Comparison of ENCODE assay signal across 9 mouse cellular contexts in the genomic region with DNA sequence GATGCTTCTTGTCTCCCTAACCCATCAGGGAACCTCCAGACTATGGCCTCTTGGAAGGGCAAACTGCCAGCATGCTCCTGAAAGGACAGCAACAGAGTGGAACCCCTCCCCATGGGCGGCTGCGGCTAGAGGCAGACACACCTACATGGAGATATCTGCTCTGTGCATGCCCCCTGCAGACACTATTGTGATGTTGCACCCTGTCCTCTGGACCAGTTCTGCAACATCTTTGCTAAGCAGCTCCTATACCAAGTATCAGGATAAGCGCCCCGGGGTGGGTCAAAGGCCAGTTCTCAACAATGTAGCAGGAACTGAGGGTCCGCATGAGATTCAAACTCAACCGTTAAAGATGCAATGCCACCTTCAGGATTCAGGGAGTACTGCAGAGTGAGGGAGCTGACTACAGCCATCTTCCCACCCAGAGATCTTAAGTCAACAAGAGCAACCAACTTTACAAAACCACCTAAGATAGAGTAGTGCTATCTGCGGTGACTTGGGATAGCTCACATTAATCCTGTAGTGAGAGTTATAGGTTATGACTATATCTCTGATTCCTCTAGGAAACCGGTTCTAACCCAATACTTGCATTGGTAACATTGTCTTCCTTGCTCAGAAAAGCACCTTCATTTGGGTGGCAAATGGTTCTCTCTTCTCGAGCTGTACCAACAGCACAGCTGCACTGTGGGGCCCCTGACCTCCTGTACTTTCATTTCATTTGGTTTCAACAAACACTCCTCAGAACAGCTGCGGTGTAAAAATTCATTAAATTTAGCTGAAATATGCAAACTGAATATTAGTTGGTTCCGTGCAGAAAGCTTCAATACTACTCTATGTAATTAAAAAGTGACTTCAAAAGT. TPM values are rescaled to one million over a fixed set of nuclear protein-coding genes. Genes with fewer than 3 reads are reported as not detected.
DNase-seq lines count a peak whose midpoint lies in the region; ATAC-seq and TF ChIP-seq lines count a peak whose summit lies in the region.
"Had no signal": no experiment of that assay in that cellular context is flagged by ENCODE, and none has a peak within 500 bp of the region (broad histone marks: within the 10 kb centered on the region; RNA-seq: fewer than 3 reads in every experiment).

No protein-coding gene starts in this region.

- no peak overlapping the region for H3K4me3 ChIP-seq in hindbrain, embryonic 11.5 days (ENCODE audit: low read depth, low read length)
- H3K4me3 ChIP-seq in hindbrain, embryonic 13.5 days: no peak overlapping the region
- peak overlapping the region; percentile 48 for H3K4me3 ChIP-seq in heart, embryonic 16.5 days (ENCODE audit: low read length)
- H3K4me3 ChIP-seq in stomach, postnatal 0 days (ENCODE audit: low read depth, low read length): no peak overlapping the region
- H3K4me3 ChIP-seq: midbrain, embryonic 12.5 days had no signal

- WGBS in hindbrain, embryonic 11.5 days: 69% methylated on average over 11 of the region's 11 CpGs
- WGBS in hindbrain, embryonic 13.5 days: 72% methylated on average over 11 of the region's 11 CpGs
- 43% methylated on average over 11 of the region's 11 CpGs for WGBS in heart, embryonic 16.5 days
- 38% methylated on average over 11 of the region's 11 CpGs for WGBS in large intestine, adult 2 months
- WGBS in stomach, postnatal 0 days: 42% methylated on average over 11 of the region's 11 CpGs

- no peak overlapping the region for H3K4me2 ChIP-seq in hindbrain, embryonic 11.5 days (replicated peaks; ENCODE audit: low read depth, low read length)
- no peak overlapping the region for H3K4me2 ChIP-seq in hindbrain, embryonic 13.5 days
- H3K4me2 ChIP-seq in heart, embryonic 16.5 days (ENCODE audit: low read depth, low read length): peak overlapping the region; percentile 69
- H3K4me2 ChIP-seq in stomach, postnatal 0 days (replicated peaks; ENCODE audit: low read depth): no peak overlapping the region
- H3K4me2 ChIP-seq: midbrain, embryonic 12.5 days had no signal

- no peak for ATAC-seq in hindbrain, embryonic 11.5 days (ENCODE audit: low FRiP score)
- no peak for ATAC-seq in hindbrain, embryonic 13.5 days (ENCODE audit: low FRiP score)
- peak; percentile 79 for ATAC-seq in heart, embryonic 16.5 days (replicated peaks; ENCODE audit: extremely low read depth, insufficient read depth, low FRiP score)
- peak; percentile 86 for ATAC-seq in megakaryocyte progenitor cell, adult 5-6 weeks (replicated peaks; ENCODE audit: poor library complexity)
- ATAC-seq in stomach, postnatal 0 days (ENCODE audit: low FRiP score, low TSS enrichment): peak; percentile 84

- peak; percentile 38 for DNase-seq in hindbrain, embryonic 11.5 days (ENCODE audit: low spot score)
- DNase-seq in adipocyte (ENCODE audit: low spot score): peak; percentile 43
- DNase-seq in embryo, embryonic 11 days: peak; percentile 63
- peak; percentile 36 for DNase-seq in large intestine, adult 2 months (ENCODE audit: low read depth, low spot score)
- peak; percentile 71 for DNase-seq in stomach, postnatal 0 days (ENCODE audit: low spot score)

- H3K9ac ChIP-seq in hindbrain, embryonic 11.5 days (ENCODE audit: low read depth, low read length): no peak overlapping the region
- H3K9ac ChIP-seq in hindbrain, embryonic 13.5 days: no peak overlapping the region
- H3K9ac ChIP-seq in heart, embryonic 16.5 days (ENCODE audit: low read length): no peak overlapping the region
- H3K9ac ChIP-seq in stomach, postnatal 0 days (ENCODE audit: low read length): no peak overlapping the region
- H3K9ac ChIP-seq: midbrain, embryonic 12.5 days had no signal

- no peak overlapping the region for H3K27ac ChIP-seq in hindbrain, embryonic 11.5 days (ENCODE audit: low read depth, low read length)
- H3K27ac ChIP-seq in hindbrain, embryonic 13.5 days: no peak overlapping the region
- peak overlapping the region; percentile 47; the same call in 1 of the 2 replicates for H3K27ac ChIP-seq in heart, embryonic 16.5 days (ENCODE audit: low read length)
- no peak overlapping the region for H3K27ac ChIP-seq in stomach, postnatal 0 days (replicated peaks)
- H3K27ac ChIP-seq: midbrain, embryonic 12.5 days had no signal

- peak; percentile 79 for TF ChIP-seq CTCF in stomach, postnatal 0 days (IDR thresholded peaks at IDR 0.05; ENCODE audit: low read depth)

- H3K36me3 ChIP-seq in hindbrain, embryonic 11.5 days (ENCODE audit: control insufficient read depth, insufficient read depth, low read length): no peaks in the 10 kb centered on the region
- no peaks in the 10 kb centered on the region for H3K36me3 ChIP-seq in hindbrain, embryonic 13.5 days
- no peaks in the 10 kb centered on the region for H3K36me3 ChIP-seq in heart, embryonic 16.5 days (ENCODE audit: control insufficient read depth, insufficient read depth)
- H3K36me3 ChIP-seq in stomach, postnatal 0 days (ENCODE audit: control insufficient read depth, insufficient read depth, low read length): no peaks in the 10 kb centered on the region
- H3K36me3 ChIP-seq: midbrain, embryonic 12.5 days had no signal

- H3K9me3 ChIP-seq in hindbrain, embryonic 11.5 days (ENCODE audit: control insufficient read depth, low read length): no peaks in the 10 kb centered on the region
- no peaks in the 10 kb centered on the region for H3K9me3 ChIP-seq in hindbrain, embryonic 13.5 days
- no peaks in the 10 kb centered on the region for H3K9me3 ChIP-seq in heart, embryonic 16.5 days (replicated peaks; ENCODE audit: control insufficient read depth, low read length)
- H3K9me3 ChIP-seq in stomach, postnatal 0 days (ENCODE audit: control insufficient read depth, low read length): no peaks in the 10 kb centered on the region
- H3K9me3 ChIP-seq: midbrain, embryonic 12.5 days had no signal

- no peaks in the 10 kb centered on the region for H3K4me1 ChIP-seq in hindbrain, embryonic 11.5 days (replicated peaks; ENCODE audit: control insufficient read depth, insufficient read depth, low read length)
- H3K4me1 ChIP-seq in hindbrain, embryonic 13.5 days (replicated peaks): no peaks in the 10 kb centered on the region
- peaks cover 7% of the 10 kb centered on the region; the same call in 1 of the 2 replicates for H3K4me1 ChIP-seq in heart, embryonic 16.5 days (ENCODE audit: control insufficient read depth, insufficient read depth, low read length)
- H3K4me1 ChIP-seq in stomach, postnatal 0 days (replicated peaks; ENCODE audit: control insufficient read depth, insufficient read depth): no peaks in the 10 kb centered on the region
- H3K4me1 ChIP-seq: midbrain, embryonic 12.5 days had no signal

- no peaks in the 10 kb centered on the region for H3K27me3 ChIP-seq in hindbrain, embryonic 11.5 days (ENCODE audit: control insufficient read depth, insufficient read depth, low read length)
- H3K27me3 ChIP-seq in hindbrain, embryonic 13.5 days: no peaks in the 10 kb centered on the region
- H3K27me3 ChIP-seq in heart, embryonic 16.5 days (ENCODE audit: control insufficient read depth, insufficient read depth, low read length): 0 out of 2 replicates have a peak, but pooled peaks cover 2% of the 10 kb centered on the region
- no peaks in the 10 kb centered on the region for H3K27me3 ChIP-seq in stomach, postnatal 0 days (ENCODE audit: control insufficient read depth, insufficient read depth, low read length)
- H3K27me3 ChIP-seq: midbrain, embryonic 12.5 days had no signal

- no peak for TF ChIP-seq EP300 in stomach, postnatal 0 days (optimal IDR thresholded peaks at IDR 0.05)

RNA-seq across cellular contexts. Expression of a gene that starts 52.2 kb away (rescaled TPM):
- 118 and 138 TPM in 2 replicates for polyA plus RNA-seq in hindbrain, embryonic 11.5 days (2014; fragmentation: Nextera tagmentation; extraction: Ambion mirVana)
- 81.0 and 85.4 TPM in 2 replicates for polyA plus RNA-seq in hindbrain, embryonic 13.5 days (2015; fragmentation: Nextera tagmentation; extraction: Ambion mirVana)
- 164 TPM in 2 replicates for polyA plus RNA-seq in heart, embryonic 16.5 days (2015; fragmentation: Nextera tagmentation; extraction: Ambion mirVana)
- 194 and 235 TPM in 2 replicates for polyA plus RNA-seq in large intestine, adult 2 months (2012; rRNA removed)
- 58.2 and 58.3 TPM in 2 replicates for total RNA-seq in megakaryocyte progenitor cell, adult 5-6 weeks (2015)
- 56.3 and 67.4 TPM in 2 replicates for total RNA-seq in megakaryocyte progenitor cell, adult 5-6 weeks (2017)
- polyA plus RNA-seq in stomach, postnatal 0 days (2015; fragmentation: Nextera tagmentation; extraction: Ambion mirVana): 181 and 183 TPM in 2 replicates

RNA-seq across cellular contexts. Expression of a gene that starts 54.1 kb away (rescaled TPM):
- polyA plus RNA-seq in hindbrain, embryonic 11.5 days (2014; fragmentation: Nextera tagmentation; extraction: Ambion mirVana): 24.1 and 28.1 TPM in 2 replicates
- 25.0 and 26.0 TPM in 2 replicates for polyA plus RNA-seq in hindbrain, embryonic 13.5 days (2015; fragmentation: Nextera tagmentation; extraction: Ambion mirVana)
- 18.1 and 19.7 TPM in 2 replicates for polyA plus RNA-seq in heart, embryonic 16.5 days (2015; fragmentation: Nextera tagmentation; extraction: Ambion mirVana)
- polyA plus RNA-seq in large intestine, adult 2 months (2012; rRNA removed): 3.5 and 3.6 TPM in 2 replicates
- 3.6 and 4.5 TPM in 2 replicates for total RNA-seq in megakaryocyte progenitor cell, adult 5-6 weeks (2015)
- 13.0 and 14.7 TPM in 2 replicates for total RNA-seq in megakaryocyte progenitor cell, adult 5-6 weeks (2017)
- 12.2 and 12.5 TPM in 2 replicates for polyA plus RNA-seq in stomach, postnatal 0 days (2015; fragmentation: Nextera tagmentation; extraction: Ambion mirVana)

Comparison
In these comparisons a context has a peak if more than half of its experiments do, and no peak if none do; other contexts are left out.
1. ATAC-seq: peak in heart, embryonic 16.5 days (single experiment), megakaryocyte progenitor cell, adult 5-6 weeks (single experiment) and stomach, postnatal 0 days (single experiment); none in hindbrain, embryonic 11.5 days (single experiment) and hindbrain, embryonic 13.5 days (single experiment).
2. Peak in every context shown above with its lines, with median percentiles within 50 percentile points of each other: DNase-seq.